Mouse (Mus musculus) layer of hippocampus, postnatal 10 days (tissue): Measurements from ENCODE around the gene Cav2. TPM values are rescaled to one million over a fixed set of nuclear protein-coding genes. Genes with fewer than 3 reads are reported as not detected.

Experiments used
- DNase-seq, 2 experiments: peaks; one replicate each; pipeline ENCODE4 v3.0.0; 2021; ENCODE audit warnings: low spot score in 2 of 2
- long read RNA-seq: library from polyadenylated mRNA; stranded (forward); transcript quantifications from one replicate; pipeline ENCODE4 v2.0.0, GENCODE M21; 2023
- total RNA-seq, 2 experiments: library from RNA; stranded (reverse); gene quantifications; 2 replicates each; pipeline ENCODE4 v1.2.3; 2021

Gene Cav2
- 10 to 100 TPM; 28.3 to 31.8 TPM for total RNA-seq
- long read RNA-seq, transcript Cav2-201 (3 exons, 2,733 nt), result major isoform, 72 of 76 reads
- long read RNA-seq, partial matches to known transcripts, result 4 of 76 reads
- long read RNA-seq, other reads (novel, unspliced or antisense), result 0 of 76 reads

DNA sequence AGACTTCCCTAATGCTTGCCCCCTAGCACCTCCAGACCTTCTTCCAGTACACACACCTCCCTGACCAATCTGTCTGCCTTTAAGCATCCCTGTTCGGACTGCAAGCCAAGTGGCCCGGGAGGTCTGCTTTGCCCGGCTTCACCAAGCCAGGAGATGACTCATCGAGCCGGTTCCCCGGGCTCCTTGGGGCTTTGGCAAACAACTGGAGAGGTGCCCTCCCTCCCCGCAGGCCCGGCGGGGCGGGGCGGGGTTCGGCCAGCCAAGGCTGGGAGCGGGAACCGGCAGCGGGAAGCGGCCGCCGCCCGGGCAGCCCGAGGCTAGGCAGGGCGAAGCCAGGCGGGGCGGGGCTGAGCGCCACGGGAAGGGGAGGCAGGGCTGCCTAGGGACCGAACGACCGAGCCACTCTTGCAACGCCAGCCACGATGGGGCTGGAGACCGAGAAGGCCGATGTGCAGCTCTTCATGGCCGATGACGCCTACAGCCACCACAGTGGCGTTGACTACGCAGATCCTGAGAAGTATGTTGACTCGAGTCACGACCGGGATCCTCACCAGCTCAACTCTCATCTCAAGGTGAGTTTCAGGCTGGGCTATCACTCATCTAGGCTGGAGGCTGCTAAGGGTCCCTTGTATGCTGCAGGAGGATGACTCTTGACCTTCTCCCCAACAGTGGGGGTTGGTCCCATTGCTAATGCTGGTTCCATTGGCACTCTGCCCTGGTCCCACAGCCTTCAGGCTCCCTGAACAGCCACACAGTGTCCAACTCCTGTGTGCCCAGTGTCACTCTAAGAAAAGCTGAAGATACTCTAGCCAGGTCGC lies at the start of gene Cav2:
Gene Cav2, plus strand, starts transcription at position 247 of the 818 bp plus-strand sequence.
- peak; percentile 49 to 71 for DNase-seq

DNA sequence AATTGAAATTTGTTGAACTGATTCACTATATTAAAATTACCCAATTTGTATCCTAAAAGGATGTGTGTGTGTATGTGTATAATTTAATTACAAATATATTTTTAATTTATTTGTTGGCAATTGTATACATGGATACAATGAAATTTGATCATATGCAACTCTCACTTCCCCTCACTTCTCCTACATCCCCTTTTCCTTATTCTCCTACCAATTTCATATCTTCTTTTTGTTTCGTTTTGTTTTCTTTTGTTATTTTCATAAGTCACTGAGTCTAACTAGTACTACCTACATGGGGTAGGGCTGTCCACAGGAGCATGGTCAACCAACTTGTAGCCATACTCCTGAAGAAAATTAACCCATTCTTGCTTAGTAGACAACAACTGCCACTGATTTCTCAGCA lies 41.3 kb upstream of the Cav2 start:
- no peak for DNase-seq

DNA sequence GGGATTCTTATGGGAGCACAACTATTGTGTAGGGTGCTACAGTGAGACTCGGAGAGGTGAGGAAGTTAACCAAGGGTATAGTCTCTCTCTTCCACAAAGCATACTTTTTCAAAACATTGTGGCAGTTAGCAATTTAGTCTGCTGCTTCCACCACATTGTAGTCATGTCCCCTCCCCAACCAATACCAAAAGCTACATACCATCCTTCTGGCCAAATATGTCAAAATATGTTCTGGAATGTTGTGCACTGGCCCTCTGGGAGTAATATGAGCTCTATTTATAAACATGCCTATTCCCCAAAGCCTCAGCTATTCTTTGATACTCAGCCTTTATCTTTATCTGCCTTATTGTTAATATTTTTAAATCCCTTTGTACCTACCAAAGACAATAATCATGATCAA lies 40.0 kb upstream of the Cav2 start:
- DNase-seq, result no peak

DNA sequence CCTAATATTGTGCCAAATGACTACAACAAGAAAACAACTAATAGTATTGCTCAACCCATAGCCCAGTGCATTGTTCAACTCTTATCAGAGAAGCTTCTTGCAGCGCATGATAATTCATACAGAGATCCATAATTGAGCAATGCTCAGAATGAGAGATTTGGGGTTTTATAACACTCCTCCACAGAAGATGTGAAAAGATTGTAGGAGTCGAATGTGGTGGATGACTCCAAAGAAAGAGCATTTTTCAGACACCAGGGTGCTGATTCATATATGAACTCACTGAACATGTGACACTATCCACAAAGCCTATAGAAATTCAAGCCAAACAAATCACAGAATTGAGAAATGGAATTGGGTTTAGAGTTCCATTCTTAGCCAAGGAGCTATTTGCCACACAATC lies 34.0 kb upstream of the Cav2 start:
- no peak for DNase-seq

DNA sequence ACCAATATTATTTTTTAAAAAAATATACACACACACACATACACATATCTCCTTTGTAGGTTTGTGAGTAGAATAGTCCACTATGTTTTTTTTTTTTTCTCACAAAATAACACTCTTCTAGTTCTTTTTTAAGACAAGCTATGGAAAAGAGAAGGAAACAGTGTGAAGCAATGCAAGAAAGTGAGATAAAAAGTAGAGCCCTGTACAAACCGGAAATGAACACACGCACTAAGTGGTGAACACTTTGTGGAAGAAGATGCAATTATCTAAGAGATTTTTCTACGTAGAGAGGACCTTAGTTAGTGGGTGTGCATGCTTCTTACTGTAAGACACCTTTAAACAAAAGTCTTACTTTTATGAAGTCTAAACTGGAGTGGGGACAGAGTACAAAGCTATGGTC lies 33.3 kb upstream of the Cav2 start:
- no peak for DNase-seq

DNA sequence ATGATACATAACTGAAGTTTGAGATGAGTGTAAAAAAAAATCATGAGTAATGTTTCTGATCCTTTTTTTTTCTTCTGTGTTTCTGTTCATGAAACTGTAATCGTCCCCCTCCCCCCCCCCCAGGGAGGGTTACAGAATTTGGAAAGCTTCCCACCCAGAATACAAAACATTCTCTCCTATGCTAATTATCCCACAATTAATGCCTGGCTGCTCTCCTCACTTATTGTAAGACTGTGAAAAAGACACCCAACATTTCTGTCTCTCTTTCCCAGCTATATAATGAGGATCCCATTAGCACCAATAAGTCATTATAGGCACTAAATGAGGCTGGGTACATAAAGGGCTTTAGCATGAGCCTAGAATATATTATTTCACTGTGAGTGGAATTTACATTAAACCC lies 32.7 kb upstream of the Cav2 start:
- DNase-seq, result no peak

DNA sequence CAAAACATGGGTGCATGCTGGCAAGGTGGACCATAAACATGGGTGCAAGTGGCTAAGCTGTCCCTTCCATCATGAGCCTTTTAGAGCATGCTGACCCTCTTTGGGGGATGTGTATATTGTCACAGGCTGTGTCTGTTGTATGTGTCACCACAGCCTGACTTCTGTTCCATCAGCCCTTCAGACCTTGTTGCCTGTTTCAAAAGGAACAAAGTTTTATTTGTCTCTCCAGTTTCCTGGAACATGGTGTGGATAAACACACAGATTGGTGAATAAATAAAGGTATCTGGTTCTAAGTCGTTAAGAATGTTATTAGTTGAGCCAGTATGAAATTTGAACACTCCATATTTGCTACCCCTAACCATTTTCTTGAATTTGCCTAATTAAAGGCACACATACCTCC lies 29.0 kb upstream of the Cav2 start:
- DNase-seq, result no peak

DNA sequence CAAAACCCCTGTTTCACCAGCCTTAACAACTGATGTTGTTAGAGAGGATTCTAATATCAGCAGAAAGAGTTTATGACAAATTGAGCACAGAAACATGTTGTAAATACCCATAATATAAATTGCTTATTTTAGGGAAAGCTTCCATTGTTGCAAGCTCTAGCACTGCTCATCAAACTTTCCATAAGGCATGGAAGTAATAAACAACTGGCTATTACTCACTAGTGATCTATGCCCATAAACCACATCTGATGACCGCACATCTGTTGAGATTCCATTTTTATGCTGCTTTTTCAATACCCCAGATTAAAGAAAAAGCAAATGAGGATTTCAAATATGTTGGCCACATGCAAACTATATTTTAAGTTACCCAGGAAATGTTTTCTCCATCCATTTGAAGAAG lies 22.8 kb upstream of the Cav2 start:
- no peak for DNase-seq

DNA sequence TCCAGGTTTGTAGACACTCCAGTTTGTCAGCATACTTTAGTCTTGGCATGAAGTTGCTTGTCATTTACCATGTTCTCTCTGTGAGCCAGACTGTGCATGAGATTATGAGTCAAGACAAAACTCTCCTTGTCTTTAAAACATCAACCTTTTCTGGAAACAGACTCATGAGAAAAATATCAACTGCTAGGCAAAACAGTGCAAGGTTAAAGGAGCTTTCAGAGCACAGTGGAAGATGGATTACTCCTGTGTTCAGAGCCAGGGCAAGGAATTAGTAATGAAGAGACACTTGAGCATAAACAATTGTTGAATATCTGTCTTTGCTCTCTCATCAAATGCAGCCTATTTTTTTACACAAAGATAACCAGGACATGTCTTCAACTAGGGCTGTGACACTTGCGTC lies 22.1 kb upstream of the Cav2 start:
- no peak for DNase-seq

DNA sequence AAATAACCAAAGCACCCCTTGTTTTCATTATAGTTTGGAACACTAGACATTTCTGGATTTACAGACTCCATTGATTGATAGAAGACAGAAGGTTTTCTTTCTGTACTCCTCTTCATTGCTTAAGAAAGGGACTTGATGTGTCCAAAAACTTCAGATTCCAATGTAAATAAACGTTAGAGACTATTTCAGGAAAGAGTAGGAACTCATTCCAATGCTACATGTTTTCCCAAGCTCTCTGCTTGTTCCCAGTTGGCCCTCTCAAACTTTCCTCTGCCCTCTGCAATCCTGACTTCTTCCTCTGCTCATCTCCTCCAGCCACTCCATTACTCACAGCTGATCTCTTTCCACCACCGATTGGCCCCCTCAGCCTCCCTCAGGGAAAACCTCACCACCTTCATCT lies 18.2 kb upstream of the Cav2 start:
- DNase-seq, result no peak

DNA sequence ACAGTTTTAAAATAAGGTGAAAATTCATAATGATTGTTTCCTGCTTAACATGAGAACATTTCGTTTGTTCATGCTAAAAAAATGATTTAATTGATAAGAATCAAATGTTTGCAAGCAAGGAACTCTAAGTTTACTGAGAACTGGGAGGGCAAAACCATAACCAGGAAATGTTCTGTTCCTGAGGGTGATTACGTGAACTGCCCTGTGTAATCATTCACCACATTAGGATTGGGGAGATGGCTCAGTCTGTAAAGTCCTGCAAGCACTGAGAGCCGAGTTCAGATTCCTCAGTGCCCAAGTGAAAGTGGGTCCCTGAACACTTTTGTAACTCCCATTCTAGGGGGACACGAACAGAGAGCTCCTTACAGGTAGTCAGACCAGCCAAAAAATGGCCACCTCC lies 15.9 kb upstream of the Cav2 start:
- no peak for DNase-seq

DNA sequence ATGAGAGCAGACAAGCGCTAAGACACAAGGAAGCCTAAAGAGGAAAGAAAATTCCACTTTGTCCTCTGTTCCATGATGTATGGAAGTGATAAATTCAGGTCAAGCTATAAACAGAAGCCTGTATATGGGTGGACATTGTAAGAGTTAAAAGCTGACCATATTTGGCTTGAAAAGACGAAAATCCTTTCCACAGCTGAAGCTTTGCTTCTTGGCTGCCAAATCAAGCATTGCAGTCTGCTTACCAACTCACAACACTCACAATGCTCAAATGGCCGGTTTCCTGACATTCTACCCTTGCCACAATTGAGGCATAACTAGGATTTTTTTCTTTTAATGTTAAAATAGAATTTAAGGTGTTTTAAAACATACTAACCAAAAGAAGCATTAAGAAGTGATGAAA lies 14.5 kb upstream of the Cav2 start:
- DNase-seq, result no peak

DNA sequence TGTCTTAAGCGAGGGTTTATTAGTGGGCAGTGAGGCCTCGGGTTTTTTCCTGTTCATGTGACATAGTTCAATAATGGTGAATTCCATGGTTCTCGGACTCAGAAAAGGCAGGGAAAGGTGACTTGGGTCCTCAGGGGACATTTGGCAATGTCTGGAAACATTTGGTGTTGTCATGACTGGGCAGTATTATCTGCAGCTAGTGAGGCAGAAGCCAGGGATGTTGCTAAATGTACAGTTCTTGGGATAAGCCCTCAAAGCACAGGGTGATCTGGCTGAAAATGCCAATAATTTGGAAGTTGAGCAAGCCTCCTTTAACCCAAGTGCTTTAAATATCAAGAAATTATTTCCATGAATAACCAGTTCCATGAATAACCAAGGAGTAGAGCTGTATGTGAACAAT lies 2.6 kb upstream of the Cav2 start:
- no peak for DNase-seq

DNA sequence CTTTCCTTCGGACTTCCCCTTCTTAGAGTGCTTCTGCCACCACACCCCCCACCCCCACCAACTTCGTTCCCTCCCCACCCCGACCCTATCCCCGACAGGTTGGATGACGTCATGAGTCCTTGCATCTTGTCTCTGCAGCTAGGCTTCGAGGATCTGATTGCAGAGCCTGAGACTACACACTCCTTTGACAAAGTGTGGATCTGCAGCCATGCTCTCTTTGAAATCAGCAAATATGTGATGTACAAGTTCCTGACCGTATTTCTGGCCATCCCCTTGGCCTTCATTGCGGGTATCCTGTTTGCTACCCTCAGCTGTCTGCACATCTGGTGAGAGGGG lies 740 bp downstream of the Cav2 start:
- DNase-seq, result peak in 1 of 2 experiments; percentile 12

DNA sequence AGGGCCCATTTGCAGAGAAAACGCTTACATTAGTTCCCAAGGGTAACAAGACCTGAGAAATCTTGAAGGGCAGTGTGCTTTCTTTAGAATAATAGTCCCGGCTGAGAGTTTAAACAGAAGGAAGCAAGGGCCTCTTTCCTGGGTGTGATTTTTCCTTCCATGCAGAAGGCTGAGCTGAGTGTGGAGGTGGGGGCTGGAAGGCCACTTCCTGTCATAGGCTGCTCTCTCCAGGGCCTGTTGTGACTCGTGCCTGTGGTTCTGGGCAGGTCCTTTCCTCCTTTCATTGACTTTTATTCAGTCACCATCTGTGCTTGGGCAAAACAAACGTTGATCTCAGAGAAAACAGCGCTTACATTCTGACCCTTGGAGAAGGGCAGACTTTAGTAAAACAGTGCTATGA lies 1.2 kb downstream of the Cav2 start:
- peak in 1 of 2 experiments; percentile 12 for DNase-seq

DNA sequence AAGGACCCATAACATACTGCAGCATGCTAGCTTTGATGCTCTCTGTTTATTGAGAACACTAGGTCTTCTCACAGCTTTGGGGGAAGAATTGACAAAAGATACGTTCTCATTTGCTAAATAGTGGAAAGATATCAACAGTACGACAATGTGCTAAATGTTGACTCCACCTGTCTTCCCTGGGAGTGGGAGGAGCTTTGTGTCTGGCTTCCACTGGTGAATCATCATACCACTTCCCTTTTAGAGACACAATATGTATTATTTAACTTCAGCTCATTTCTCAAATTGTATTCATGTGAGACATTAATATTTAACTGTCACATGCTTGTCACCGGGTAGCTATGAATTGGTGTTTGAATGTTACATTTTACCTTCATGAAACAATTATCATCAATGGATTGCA lies 2.8 kb downstream of the Cav2 start:
- DNase-seq, result no peak

DNA sequence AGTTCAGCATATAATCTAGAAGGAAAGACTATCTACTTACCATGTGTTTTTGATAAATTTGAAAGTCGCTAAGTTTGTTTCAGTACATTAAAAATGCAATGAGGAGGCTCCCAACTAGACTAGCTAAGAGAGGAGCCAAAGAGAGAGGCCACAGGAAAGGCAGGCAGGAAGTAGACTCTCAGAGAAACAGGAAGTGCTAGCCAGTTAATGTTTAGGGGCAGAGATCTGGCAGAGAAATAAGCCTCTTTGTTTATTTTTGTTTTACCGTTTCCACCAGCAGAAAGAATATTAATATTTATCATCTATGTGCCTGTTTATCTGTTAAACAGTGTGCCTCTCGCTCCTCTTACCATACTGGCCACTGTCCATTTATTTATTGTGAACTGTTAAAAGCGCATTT lies 5.4 kb downstream of the Cav2 start:
- DNase-seq, result no peak

DNA sequence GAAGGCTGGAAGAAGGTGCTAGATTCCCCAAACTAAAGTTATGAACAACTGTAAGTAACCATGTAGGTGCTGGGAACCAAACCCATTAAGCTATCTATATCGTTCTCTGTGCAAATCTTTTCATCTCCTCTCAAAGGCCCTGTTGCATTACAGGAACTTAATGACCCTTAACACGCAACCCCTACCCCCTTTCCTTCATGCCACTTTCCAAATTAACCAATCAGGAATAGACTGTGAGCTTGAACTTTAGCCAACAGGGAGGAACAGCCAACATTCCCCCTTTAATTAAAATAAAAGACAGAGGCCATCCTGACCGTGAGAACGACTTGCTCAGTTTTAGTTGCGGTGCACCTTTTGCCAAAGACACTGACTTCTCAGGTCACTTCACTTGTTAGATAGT lies 14.1 kb downstream of the Cav2 start:
- DNase-seq, result no peak

DNA sequence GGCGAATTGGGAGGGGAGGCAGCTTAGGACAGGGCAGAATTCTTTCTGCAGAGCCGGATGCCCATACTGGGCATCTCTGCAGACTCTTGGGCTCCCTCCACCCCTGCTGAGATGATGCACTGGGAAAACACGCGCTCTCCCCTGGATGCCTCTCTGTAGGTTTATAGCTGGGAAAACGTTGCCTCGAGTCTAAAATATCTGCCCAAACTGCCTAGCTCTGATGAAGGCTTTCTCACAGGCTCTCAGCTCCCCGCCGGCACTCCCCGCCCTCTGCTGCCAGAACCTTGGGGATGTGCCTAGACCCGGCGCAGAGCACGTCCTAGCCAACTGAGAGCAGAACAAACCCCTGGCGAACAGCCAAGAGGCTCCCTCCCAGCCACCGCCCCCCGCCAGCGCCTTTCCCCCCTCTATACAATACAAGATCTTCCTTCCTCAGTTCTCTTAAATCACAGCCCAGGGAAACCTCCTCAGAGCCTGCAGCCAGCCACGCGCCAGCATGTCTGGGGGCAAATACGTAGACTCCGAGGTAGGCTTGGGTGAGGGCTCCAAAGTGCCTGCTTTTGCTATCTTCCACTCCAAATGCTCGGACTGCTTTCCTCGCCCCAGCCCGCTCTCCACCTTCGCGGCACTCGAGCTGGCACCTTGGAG lies 25.1 kb downstream of the Cav2 start, which contains the start of gene Cav1:
Gene Cav1, plus strand, starts transcription at position 382 of the 648 bp plus-strand sequence.
- DNase-seq, result peak; percentile 65 to 73

DNA sequence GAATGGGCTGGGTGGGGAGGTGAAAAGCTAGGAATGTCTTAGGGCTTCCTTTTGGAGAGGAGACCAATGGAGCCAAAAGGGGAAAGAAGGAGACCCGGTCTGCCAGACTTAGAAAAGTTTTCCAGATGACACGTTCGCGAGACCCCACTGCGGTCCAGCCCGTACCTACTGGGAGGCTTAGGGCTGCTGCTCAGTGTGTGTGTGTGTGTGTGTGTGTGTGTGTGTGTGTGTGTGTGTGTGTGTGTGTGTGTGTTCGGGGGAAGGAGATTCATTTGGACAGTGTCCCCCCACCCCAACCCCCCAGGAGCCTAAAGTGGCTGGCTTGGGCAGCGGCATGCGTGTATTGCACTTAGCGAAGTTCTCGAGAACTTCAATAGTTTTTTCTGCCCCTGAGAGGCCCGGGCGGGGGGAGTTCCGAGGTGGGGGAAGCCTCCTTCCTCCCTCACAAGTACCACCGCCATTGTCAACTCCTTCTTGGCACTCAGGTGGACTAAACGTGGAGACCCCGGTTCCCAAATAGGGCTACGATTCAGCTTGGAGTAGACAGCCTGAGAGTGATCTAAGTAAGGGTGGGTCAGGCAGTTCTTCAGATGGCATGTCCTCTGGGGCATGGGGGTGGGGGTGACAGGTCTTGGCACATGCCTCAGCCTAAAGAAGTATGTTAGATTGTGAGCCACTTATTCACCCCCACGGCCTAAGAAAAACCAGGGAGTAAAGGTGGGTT lies 25.8 kb downstream of the Cav2 start:
- DNase-seq, result peak; percentile 12 to 22

DNA sequence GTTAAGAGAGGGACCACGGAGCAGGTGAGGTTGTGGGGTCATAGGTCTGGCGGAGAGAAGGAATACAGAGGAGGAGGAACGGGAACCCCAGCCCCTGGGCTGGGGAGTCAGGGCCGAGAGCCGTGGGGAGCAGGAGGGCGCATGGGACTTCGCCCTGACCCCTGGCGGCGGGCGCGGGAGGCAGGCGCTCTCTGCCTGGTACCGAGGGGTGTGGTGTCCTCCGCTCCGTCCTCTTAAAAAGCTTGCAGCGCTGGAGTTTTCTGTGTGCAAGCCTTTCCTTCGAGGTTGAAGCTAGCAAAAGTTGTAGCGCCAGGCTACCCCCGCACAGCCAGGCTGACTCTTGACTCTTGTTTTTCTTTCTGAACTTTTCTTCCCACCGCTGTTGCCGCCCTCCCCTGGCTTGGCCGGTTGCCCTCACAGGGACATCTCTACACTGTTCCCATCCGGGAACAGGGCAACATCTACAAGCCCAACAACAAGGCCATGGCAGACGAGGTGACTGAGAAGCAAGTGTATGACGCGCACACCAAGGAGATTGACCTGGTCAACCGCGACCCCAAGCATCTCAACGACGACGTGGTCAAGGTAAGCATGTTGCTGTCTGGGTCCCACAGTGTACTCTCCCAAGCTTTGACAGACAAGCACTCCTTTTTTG lies 26.6 kb downstream of the Cav2 start:
- DNase-seq, result peak; percentile 57 to 72

DNA sequence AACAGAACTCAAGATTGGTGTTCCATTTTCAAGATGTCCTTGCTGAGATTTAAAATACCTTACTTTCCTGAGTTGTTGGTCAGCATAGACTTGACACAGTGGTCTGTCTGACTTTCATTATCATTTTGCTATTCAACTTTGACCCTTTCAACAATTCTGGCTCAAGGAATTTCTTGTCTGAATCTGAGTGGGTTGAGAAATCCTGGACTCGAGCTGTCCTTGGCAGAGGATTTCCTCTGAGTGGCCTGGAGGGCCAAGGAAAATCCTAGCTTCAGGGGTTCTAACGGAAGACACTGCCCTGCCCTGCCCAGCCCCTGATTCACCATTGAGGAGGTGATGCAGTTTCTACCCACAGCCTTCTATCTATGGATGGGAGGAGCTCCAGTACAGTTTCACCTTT lies 27.7 kb downstream of the Cav2 start:
- DNase-seq, result no peak
